Mouse (Mus musculus) thymus, adult 2 months (tissue): Measurements from ENCODE around the gene Syngr2. TPM values are rescaled to one million over a fixed set of nuclear protein-coding genes. Genes with fewer than 3 reads are reported as not detected.

Source experiments
- DNase-seq: peaks from one replicate; pipeline ENCODE4 v3.0.0; 2021
- H3K27ac ChIP-seq: fragments of 200-500 bp; 2 replicates; pipeline ENCODE4 v1.5.1; 2012; ENCODE audit warnings: low read length, control low read depth; ENCODE audit not compliant: control insufficient read depth, insufficient read depth
- H3K27me3 ChIP-seq: fragments of 200-500 bp; 2 replicates; pipeline ENCODE4 v1.6.1; 2012; ENCODE audit warnings: mild to moderate bottlenecking, low read length, moderate library complexity, mixed read lengths; ENCODE audit not compliant: control insufficient read depth, insufficient read depth
- H3K36me3 ChIP-seq: fragments of 200-500 bp; 2 replicates; pipeline ENCODE4 v1.6.1; 2012; ENCODE audit warnings: mild to moderate bottlenecking, low read length, moderate library complexity; ENCODE audit not compliant: control insufficient read depth, insufficient read depth
- H3K4me1 ChIP-seq: fragments of 200-500 bp; replicated peaks from 2 replicates; pipeline ENCODE4 v1.6.1; 2012; ENCODE audit warnings: low read length; ENCODE audit not compliant: control insufficient read depth, insufficient read depth
- H3K4me3 ChIP-seq: fragments of 200-500 bp; 2 replicates; pipeline ENCODE4 v1.5.1; 2012; ENCODE audit warnings: mild to moderate bottlenecking, low read length, control low read depth, moderate library complexity; ENCODE audit not compliant: control insufficient read depth, insufficient read depth
- CTCF ChIP-seq: fragments of 200-500 bp; IDR thresholded peaks from 2 replicates; pipeline ENCODE4 v1.5.1; 2012; ENCODE audit warnings: mild to moderate bottlenecking, control low read depth, low read length, moderate library complexity, borderline replicate concordance; ENCODE audit not compliant: control insufficient read depth, poor library complexity, insufficient read depth; ENCODE audit errors: extremely low read depth
- POLR2A ChIP-seq: fragments of 200-500 bp; IDR thresholded peaks from 2 replicates; pipeline ENCODE4 v1.6.1; 2012; ENCODE audit warnings: mild to moderate bottlenecking, low read length, control low read depth, moderate library complexity; ENCODE audit not compliant: control insufficient read depth, poor library complexity, insufficient read depth; ENCODE audit errors: extremely low read depth
- WGBS: fragments of 180-500 bp; shearing (Covaris S2); methylation state at CpG from one replicate; pipeline ENCODE4 v1.1.7; 2018; 5-methylcytosine and 5-hydroxymethylcytosine counted together
- polyA plus RNA-seq: library from polyadenylated mRNA; depleted of rRNA; stranded (reverse); fragments of >200 nt; gene quantifications from 2 replicates; pipeline ENCODE4 v1.2.3, GENCODE M21; 2012

Gene Syngr2
- polyA plus RNA-seq, 1 experiment, result 322 TPM

DNA sequence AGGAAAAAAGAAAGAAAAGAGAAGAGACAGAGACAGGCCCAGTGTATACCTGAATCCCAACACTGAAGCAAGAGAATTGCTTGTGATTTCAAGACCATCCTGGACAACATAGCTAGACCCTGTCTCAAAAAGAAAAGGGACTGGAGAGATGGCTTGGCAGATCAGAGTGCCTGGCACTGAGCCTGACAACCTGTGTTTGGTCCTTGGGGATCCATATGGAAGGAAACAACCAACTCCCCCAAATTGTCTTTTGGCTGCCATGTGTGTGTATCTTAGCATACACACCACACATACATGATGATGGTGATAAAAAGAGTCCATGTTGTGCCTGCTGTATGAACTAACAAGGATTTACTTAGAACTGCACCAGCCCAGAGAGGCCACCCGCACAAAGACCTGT lies 29.6 kb downstream of the Syngr2 start:
- no peaks in the 10 kb centered on the region for H3K36me3 ChIP-seq
- H3K27ac ChIP-seq, result no peak overlapping the region
- no peaks in the 10 kb centered on the region for H3K27me3 ChIP-seq
- no peak for DNase-seq
- 100% methylated on average over 1 of the region's 1 CpGs for WGBS
- no peaks in the 10 kb centered on the region; the same call in 1 of the 2 replicates for H3K4me1 ChIP-seq
- TF ChIP-seq CTCF, result no peak
- no peak for TF ChIP-seq POLR2A
- H3K4me3 ChIP-seq, result no peak overlapping the region

DNA sequence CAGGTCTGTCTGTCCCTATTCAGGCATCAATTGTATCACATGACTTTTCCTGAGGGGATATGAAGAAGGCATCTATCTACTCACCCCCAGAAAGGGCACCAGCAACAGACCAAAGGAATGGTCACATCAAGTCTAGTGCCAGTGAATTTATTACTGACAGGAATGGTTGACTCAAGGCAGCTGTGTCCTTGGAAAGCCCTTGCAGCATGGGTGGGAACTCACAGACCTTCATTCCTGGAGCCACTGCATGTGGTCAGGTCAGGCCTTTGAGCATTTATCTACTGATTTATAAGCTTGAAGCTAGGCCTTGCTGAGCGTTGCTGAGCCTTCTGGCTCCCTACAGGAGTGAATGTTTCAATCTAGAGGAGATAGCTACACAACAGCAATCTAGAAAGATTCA lies 31.4 kb downstream of the Syngr2 start:
- WGBS, result 72% methylated on average over 1 of the region's 1 CpGs
- no peaks in the 10 kb centered on the region; the same call in 1 of the 2 replicates for H3K4me1 ChIP-seq
- no peak for TF ChIP-seq CTCF
- no peak for TF ChIP-seq POLR2A
- no peak overlapping the region for H3K4me3 ChIP-seq
- no peak for DNase-seq
- no peaks in the 10 kb centered on the region for H3K36me3 ChIP-seq
- no peak overlapping the region for H3K27ac ChIP-seq
- H3K27me3 ChIP-seq, result no peaks in the 10 kb centered on the region

DNA sequence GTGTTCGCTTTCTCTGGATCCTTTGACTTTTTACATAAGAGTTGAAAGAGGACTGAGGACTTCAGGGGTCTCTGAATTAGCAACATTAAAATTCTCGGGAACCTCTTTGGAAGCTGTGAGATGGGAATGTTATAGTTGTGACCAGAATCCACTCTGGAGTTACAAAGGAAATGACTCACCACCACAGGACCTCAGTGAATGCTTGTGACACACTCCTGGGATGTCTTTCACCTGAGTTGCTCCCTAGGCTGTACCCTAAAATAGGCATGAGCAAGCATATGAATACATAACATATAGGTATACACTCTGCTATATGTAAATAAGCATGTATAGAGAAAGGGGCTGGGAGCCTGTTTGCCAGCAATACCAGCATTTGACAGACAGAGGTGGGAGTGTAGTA lies 34.0 kb downstream of the Syngr2 start:
- no peak overlapping the region for H3K27ac ChIP-seq
- no peak overlapping the region for H3K4me3 ChIP-seq
- no peaks in the 10 kb centered on the region for H3K27me3 ChIP-seq
- TF ChIP-seq CTCF, result no peak
- no peak for TF ChIP-seq POLR2A
- no peaks in the 10 kb centered on the region for H3K36me3 ChIP-seq
- no peak for DNase-seq
- peaks cover 5% of the 10 kb centered on the region for H3K4me1 ChIP-seq
- WGBS, result 93% methylated on average over 2 of the region's 2 CpGs

DNA sequence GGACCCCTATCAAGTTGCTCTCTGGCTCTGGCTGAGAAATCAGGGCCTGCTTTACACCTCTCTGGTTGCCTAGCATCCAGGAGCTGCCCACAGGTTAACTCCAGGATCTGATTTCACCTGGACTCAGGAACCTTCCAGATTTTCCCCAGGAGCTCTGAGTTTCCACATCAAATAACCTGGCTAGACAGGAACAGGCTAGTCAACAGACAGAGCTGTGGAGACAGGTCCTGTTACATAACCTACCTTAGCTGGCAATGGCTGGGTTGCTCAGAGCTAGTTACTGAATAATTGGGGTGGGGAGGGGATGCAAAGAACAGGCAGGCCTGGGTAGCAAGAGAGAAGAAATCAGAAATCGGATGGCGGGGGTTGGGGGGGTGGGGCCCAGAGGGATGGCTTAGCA lies 35.5 kb downstream of the Syngr2 start:
- no peak overlapping the region for H3K4me3 ChIP-seq
- no peaks in the 10 kb centered on the region for H3K36me3 ChIP-seq
- H3K27me3 ChIP-seq, result no peaks in the 10 kb centered on the region
- WGBS, result 95% methylated on average over 2 of the region's 2 CpGs
- no peak for TF ChIP-seq CTCF
- TF ChIP-seq POLR2A, result no peak
- no peak for DNase-seq
- no peak overlapping the region for H3K27ac ChIP-seq
- peaks cover 9% of the 10 kb centered on the region for H3K4me1 ChIP-seq

DNA sequence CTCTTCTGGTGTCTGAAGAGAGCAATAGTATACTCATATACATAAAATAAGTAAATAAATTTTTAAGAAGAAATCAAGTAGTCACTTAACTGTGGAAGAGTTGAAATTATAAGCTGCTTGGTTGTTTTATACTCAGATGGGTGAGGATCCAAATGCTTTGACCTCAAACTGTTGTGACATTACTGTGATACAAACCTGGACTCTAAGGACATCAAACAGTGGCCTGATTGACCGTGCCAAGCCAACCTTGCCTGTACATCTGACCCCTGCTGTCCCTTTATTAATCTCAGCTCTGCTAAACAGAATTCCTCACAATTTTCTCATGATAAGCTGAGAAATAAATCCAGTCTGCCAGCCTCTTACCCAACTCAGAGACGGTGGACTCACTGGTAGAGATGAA lies 36.2 kb downstream of the Syngr2 start:
- no peak overlapping the region for H3K27ac ChIP-seq
- DNase-seq, result no peak
- WGBS, result 93% methylated on average over 2 of the region's 2 CpGs
- H3K4me1 ChIP-seq, result peaks cover 12% of the 10 kb centered on the region
- H3K27me3 ChIP-seq, result no peaks in the 10 kb centered on the region
- H3K36me3 ChIP-seq, result no peaks in the 10 kb centered on the region
- TF ChIP-seq CTCF, result no peak
- no peak for TF ChIP-seq POLR2A
- H3K4me3 ChIP-seq, result no peak overlapping the region

DNA sequence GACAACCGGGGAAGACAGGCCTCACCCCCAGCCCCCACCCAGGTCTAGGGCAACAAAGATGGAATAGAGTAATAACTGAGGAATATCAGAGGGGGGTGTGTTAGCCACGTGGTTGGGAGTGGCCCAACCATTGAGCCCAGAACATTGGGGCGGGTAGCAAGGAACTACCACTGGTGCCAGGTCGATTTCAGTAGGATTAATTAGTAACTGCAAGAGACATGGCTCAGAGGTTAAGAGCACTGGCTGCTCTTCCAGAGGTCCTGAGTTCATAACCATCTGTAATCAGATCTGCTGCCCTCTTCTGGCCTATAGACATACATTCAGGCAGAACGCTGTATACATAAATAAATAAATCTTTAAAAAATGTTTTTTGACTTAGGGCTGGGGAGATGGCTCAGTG lies 37.2 kb downstream of the Syngr2 start:
- Histone ChIP-seq H3K27me3 (no peaks in the 10 kb centered on the region), H3K36me3 (no peaks in the 10 kb centered on the region), H3K4me3 (no peak overlapping the region), H3K27ac (no peak overlapping the region), H3K4me1 (peaks cover 12% of the 10 kb centered on the region)
- DNase-seq, result no peak
- TF ChIP-seq CTCF (no peak), POLR2A (no peak)
- WGBS, result 70% methylated on average over 5 of the region's 5 CpGs

DNA sequence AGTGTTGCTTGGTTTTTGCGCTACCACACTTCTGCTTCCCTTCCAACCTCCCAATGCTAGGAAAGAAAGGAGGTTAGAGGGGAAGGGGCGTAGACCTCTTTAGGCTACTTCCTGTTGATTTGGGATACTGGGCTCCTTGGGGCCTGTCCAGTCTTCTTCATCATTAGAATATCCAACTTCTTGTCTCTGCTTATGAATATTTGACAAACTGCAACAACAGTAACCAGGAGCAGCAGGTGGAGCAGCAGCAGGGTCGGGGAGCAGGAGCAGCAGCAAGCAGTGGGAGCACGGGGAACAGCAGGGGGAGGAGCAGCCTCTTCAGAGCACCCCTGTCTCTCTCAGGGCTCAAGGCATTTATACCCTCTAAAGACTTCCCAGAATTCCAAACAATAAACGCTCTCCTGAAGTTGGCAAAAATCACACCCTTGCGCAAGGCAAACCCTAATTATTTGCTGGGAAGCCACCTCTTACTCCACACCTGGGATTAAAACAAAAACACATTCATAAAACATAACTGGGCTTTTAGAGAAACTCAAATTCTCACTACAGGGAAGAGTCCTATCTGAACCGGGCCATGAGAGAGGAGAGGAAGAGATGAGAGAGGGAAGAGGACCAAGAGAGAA lies 38.2 kb downstream of the Syngr2 start:
- Histone ChIP-seq H3K36me3 (no peaks in the 10 kb centered on the region; the same call in 1 of the 2 replicates), H3K4me3 (no peak overlapping the region), H3K27me3 (no peaks in the 10 kb centered on the region), H3K27ac (peak overlapping the region; percentile 78), H3K4me1 (peaks cover 12% of the 10 kb centered on the region)
- WGBS, result 77% methylated on average over 7 of the region's 7 CpGs
- no peak for TF ChIP-seq CTCF
- DNase-seq, result no peak
